Mouse (Mus musculus) olfactory bulb, adult 2 months (tissue): ENCODE data around the gene Syt15. TPM values are rescaled to one million over a fixed set of nuclear protein-coding genes. Genes with fewer than 3 reads are reported as not detected.

Source experiments
- H3K27ac ChIP-seq: fragments of 200-500 bp; 2 replicates; pipeline ENCODE4 v1.5.1; 2012; ENCODE audit warnings: low read depth, low read length; ENCODE audit not compliant: insufficient read depth
- H3K4me1 ChIP-seq: fragments of 200-500 bp; 2 replicates; pipeline ENCODE4 v1.6.1; 2012; ENCODE audit warnings: low read length; ENCODE audit not compliant: control insufficient read depth, insufficient read depth
- H3K4me3 ChIP-seq: fragments of 200-500 bp; 2 replicates; pipeline ENCODE4 v1.5.1; 2012; ENCODE audit warnings: mild to moderate bottlenecking, low read depth, low read length, moderate library complexity; ENCODE audit not compliant: insufficient read depth
- CTCF ChIP-seq: fragments of 200-500 bp; IDR thresholded peaks from 2 replicates; pipeline ENCODE4 v1.5.1; 2012; ENCODE audit warnings: low read depth, mild to moderate bottlenecking, low read length, moderate library complexity; ENCODE audit not compliant: insufficient read depth
- POLR2A ChIP-seq: fragments of 200-500 bp; IDR thresholded peaks from 2 replicates; pipeline ENCODE4 v1.6.1; 2012; ENCODE audit warnings: mild to moderate bottlenecking, low read depth, low read length, moderate library complexity; ENCODE audit not compliant: insufficient read depth
- WGBS: fragments of 180-500 bp; shearing (Covaris S2); methylation state at CpG from one replicate; pipeline ENCODE4 v1.1.7; 2018; 5-methylcytosine and 5-hydroxymethylcytosine counted together
- polyA plus RNA-seq: library from polyadenylated mRNA; stranded (reverse); fragments of >200 nt; gene quantifications from 2 replicates; pipeline ENCODE4 v1.2.4, GENCODE M21; 2012; ENCODE audit warnings: low replicate concordance; ENCODE audit not compliant: missing spikeins, insufficient read depth, insufficient read length

Gene Syt15
- polyA plus RNA-seq, 1 experiment: not detected

GRCm38 (mm10) chr14:34200738-34201230, 18.6 kb upstream of the Syt15 start:
- H3K4me3 ChIP-seq: peak overlapping the region; percentile 68
- peaks cover 13% of the 10 kb centered on the region for H3K4me1 ChIP-seq
- no peak for TF ChIP-seq CTCF
- 11% methylated on average over 19 of the region's 19 CpGs for WGBS
- no peak overlapping the region for H3K27ac ChIP-seq

GRCm38 (mm10) chr14:34201231-34202035, 18.0 kb upstream of the Syt15 start, which contains the start of gene Gprin2:
Gene Gprin2, minus strand, starts transcription at chr14:34201653.
- no peak within 1 kb of the TSS for H3K27ac ChIP-seq
- 2% methylated on average over 45 of the region's 52 CpGs for WGBS
- H3K4me1 ChIP-seq: peaks cover 13% of the 10 kb centered on the region
- no peak for TF ChIP-seq CTCF
- TF ChIP-seq POLR2A: no peak
- peak within 1 kb of the TSS; percentile 68 for H3K4me3 ChIP-seq

DNA sequence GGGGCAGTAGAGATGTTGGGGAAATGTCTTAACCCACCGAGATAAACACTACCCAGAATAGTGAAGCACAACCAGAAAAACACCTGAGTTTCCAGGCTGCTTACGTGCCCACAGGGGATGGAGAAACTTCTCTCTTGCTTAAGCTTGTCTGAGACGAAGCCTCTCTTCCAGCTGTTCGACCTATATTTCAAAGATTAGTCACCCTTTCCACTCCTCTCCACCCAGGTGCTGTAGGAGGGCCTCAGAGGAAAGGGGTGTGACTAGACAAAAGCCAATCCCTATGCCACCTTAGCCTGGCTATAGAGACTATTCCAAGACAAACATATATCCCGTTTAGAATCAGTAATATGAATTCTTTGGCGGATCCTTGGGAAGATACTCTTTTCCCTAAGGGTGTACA, 11.4 kb upstream of the Syt15 start:
- H3K27ac ChIP-seq: no peak overlapping the region
- H3K4me3 ChIP-seq: no peak overlapping the region
- no peaks in the 10 kb centered on the region for H3K4me1 ChIP-seq
- TF ChIP-seq CTCF (no peak), POLR2A (no peak)
- 77% methylated on average over 6 of the region's 6 CpGs for WGBS

GRCm38 (mm10) chr14:34208651-34209050, 10.7 kb upstream of the Syt15 start:
- no peak for TF ChIP-seq CTCF
- no peak for TF ChIP-seq POLR2A
- Histone ChIP-seq H3K4me3 (no peak overlapping the region), H3K27ac (no peak overlapping the region), H3K4me1 (no peaks in the 10 kb centered on the region)
- 42% methylated on average over 2 of the region's 2 CpGs for WGBS

DNA sequence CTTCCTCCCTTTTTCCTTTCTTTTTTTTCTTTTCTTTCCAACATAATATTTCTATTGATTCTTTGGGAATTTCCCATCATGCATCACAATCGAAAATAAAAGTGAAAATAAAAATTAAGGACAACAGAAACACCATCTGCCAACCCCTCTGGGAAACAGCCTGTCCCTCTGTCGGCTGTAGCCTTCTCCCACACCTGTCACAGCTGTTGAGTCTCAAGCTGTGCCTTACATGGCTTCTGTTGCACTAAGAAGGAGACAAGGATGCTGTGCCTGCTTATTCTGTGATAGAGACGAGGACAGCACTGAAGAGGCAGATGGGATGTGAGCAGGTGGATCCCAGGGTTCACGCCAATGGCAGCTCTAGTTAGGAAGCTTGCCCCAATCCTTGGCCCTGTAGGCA, 10.3 kb upstream of the Syt15 start:
- Histone ChIP-seq H3K4me3 (no peak overlapping the region), H3K27ac (no peak overlapping the region), H3K4me1 (no peaks in the 10 kb centered on the region)
- TF ChIP-seq POLR2A: no peak
- WGBS: 63% methylated on average over 4 of the region's 4 CpGs

- Histone ChIP-seq H3K4me3 (no peak overlapping the region), H3K27ac (no peak overlapping the region), H3K4me1 (no peaks in the 10 kb centered on the region)
- no peak for TF ChIP-seq CTCF
- no peak for TF ChIP-seq POLR2A
- WGBS: 90% methylated on average over 4 of the region's 4 CpGs
Measured at GRCm38 (mm10) chr14:34209942-34210341, 9.5 kb upstream of the Syt15 start.

- Histone ChIP-seq H3K4me3 (no peak overlapping the region), H3K27ac (no peak overlapping the region), H3K4me1 (peaks cover 4% of the 10 kb centered on the region; the same call in 1 of the 2 replicates)
- TF ChIP-seq CTCF: no peak
- 73% methylated on average over 6 of the region's 6 CpGs for WGBS
Measured at GRCm38 (mm10) chr14:34215451-34216127, 3.8 kb upstream of the Syt15 start.

DNA sequence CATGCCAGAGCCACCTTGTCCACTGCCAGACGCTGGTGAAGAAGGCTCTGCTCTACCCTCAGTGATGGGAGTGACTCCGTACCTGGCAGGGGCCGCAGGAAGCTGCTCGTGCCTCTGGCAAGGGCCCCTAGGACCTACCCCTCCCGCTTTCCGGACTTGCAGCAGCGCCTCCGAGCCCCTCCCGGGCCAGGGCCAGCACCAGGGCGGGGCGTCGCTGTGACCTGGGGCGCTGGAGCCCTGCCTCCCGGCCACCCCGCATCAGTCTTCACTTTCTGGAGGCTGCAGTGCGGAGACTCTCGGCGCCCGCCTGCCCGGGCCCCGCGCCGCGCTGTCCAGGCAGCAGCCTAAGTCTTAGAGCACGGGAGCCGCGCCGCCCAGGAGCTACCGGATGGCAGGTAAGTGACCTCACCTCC, 397 bp downstream of the Syt15 start:
- Histone ChIP-seq H3K4me1 (peaks cover 4% of the 10 kb centered on the region; the same call in 1 of the 2 replicates), H3K27ac (no peak overlapping the region), H3K4me3 (no peak overlapping the region)
- no peak for TF ChIP-seq CTCF
- no peak for TF ChIP-seq POLR2A
- WGBS: 9% methylated on average over 29 of the region's 29 CpGs

GRCm38 (mm10) chr14:34220426-34220825, 1.0 kb downstream of the Syt15 start:
- Histone ChIP-seq H3K4me3 (no peak overlapping the region), H3K4me1 (peaks cover 4% of the 10 kb centered on the region; the same call in 1 of the 2 replicates), H3K27ac (no peak overlapping the region)
- TF ChIP-seq CTCF (no peak), POLR2A (no peak)
- WGBS: 77% methylated on average over 5 of the region's 5 CpGs
